18 mouse cellular contexts compared by ENCODE assay signal in the genomic region with DNA sequence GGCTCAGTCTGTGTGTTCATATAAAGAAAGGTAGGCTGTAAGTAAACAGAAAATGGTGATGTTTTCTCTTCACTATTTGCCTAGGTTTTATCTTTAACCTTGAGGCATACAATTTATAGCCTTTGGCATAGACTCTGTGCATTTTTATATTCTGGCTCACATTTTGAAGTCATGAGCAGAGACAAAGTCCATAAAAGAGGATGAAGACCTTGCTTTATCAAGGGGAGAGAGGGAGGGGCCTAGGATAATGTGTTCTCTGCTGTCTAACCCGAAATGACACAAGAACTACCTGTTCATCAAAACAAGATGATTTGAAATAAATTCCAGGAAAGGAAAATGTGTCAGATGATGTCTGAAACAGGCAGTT.
"Had no signal": no experiment of that assay in that cellular context is flagged by ENCODE, and none has a peak within 500 bp of the region (broad histone marks: within the 10 kb centered on the region; RNA-seq: fewer than 3 reads in every experiment).

No protein-coding gene starts in this region.

- H3K27me3 ChIP-seq: midbrain, embryonic 12.5 days; neural tube, embryonic 13.5 days; neural tube, embryonic 15.5 days had no signal

- H3K9ac ChIP-seq: lung, embryonic 14.5 days; midbrain, embryonic 12.5 days; neural tube, embryonic 13.5 days; neural tube, embryonic 15.5 days had no signal

- DNase-seq: lung, embryonic 14.5 days; lung, postnatal 10 days; lung, postnatal 4 days; midbrain, embryonic 14.5 days; retina, postnatal 1 day; right cerebral cortex, adult 18-20 months; right cerebral cortex, postnatal 25 days; right cerebral cortex, postnatal 4 days; spleen, adult 18-20 months; thymus, adult 18-20 months; thymus, postnatal 14 days; thymus, postnatal 36 days had no signal

- H3K4me1 ChIP-seq: midbrain, embryonic 10.5 days; midbrain, embryonic 12.5 days had no signal

- H3K36me3 ChIP-seq: midbrain, embryonic 10.5 days; midbrain, embryonic 12.5 days; neural tube, embryonic 13.5 days; neural tube, embryonic 15.5 days had no signal

- H3K9me3 ChIP-seq: midbrain, embryonic 10.5 days; midbrain, embryonic 12.5 days; neural tube, embryonic 13.5 days; neural tube, embryonic 15.5 days had no signal

- ATAC-seq: midbrain, embryonic 16.5 days had no signal

- H3K27ac ChIP-seq: midbrain, embryonic 10.5 days; midbrain, embryonic 12.5 days; neural tube, embryonic 13.5 days; neural tube, embryonic 15.5 days had no signal

- H3K4me3 ChIP-seq: midbrain, embryonic 10.5 days; midbrain, embryonic 12.5 days; myocyte; neural tube, embryonic 13.5 days; neural tube, embryonic 15.5 days had no signal

- H3K4me2 ChIP-seq: lung, embryonic 14.5 days; midbrain, embryonic 12.5 days; neural tube, embryonic 13.5 days; neural tube, embryonic 15.5 days had no signal
